Mouse (Mus musculus) gastrocnemius, postnatal 36 days (tissue): ENCODE measurements around the gene Ift80. TPM values are rescaled to one million over a fixed set of nuclear protein-coding genes. Genes with fewer than 3 reads are reported as not detected.
"Not testable (repeated sequence)": the region's sequence is repeated elsewhere in the genome, so short reads cannot be mapped to it uniquely, and the experiment has no call there.

Experiments used
- DNase-seq, 2 experiments: peaks; one replicate each; pipeline ENCODE4 v3.0.0; 2022
- intact Hi-C: fragments of 180-260 bp; cut with DNase I; formaldehyde crosslinking; loops from one replicate; pipeline ENCODE4 v1.15.1; 2025
- long read RNA-seq, 2 experiments: library from polyadenylated mRNA; stranded (forward); transcript quantifications; one replicate each; pipeline ENCODE4 v2.0.0; 2021
- total RNA-seq, 2 experiments: library from RNA; stranded (reverse); gene quantifications; 2 replicates each; pipeline ENCODE4 v1.2.3; 2021

Gene Ift80
- total RNA-seq = 1 to 10 TPM; 2.6 to 3.9 TPM
- long read RNA-seq, experiment 1, full-length matches to known transcripts = 1 of 1 reads
- long read RNA-seq, experiment 1, partial matches to known transcripts = 0 of 1 reads
- long read RNA-seq, experiment 1, other reads (novel, unspliced or antisense) = 0 of 1 reads
- long read RNA-seq, experiment 2 = 0 reads

DNA sequence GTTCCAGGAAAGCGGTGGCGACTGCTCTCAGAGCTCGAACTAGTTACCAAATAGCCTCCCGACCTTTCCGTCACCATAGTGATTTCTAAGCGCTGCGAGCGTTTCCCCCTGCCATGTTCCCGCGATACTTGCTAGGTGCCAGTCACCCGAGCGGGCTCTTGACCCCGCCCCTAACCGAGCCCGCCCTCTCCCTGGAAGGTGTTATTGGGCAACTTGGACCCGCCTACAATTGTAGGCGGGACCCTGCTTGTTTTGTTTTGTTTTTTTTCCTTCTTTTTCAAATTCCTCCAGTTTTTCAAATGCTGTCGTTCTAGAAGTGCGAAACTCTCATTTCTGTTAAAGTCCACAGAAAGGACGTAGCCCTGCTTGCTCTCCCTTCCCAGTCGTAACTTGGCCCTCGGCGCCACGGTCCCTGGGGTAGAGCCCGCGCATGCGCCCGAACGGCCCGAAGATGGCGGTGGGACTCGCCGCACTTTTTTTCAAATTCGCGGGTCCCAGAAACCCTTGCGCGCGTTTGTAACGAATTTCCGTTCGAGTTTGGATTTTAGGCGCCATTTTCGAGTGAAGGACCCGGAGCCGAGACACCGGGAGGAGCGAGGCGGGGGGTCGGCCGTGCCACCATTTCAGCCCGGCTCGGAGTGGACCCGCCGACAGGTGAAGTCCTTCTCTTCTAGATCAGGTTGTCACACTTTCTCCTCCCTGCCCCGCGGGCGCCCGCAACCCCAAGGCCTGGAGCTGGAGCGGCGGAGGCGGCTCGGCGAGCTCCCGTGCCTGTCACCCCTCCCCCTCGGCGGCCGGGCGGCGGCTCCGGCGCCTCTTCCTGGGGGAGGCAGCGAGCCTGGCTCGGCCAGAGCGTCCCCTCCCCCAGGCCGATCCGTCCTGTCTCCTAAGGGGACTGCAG, at the start of gene Ift80, which contains the start of gene Smc4:
Gene Ift80, minus strand, starts transcription at position 134 of the 901 bp plus-strand sequence.
Gene Smc4, plus strand, starts transcription at position 302 of the 901 bp plus-strand sequence.
- peak; percentile 91 to 92 for DNase-seq
- intact Hi-C loops = loop anchor here (5.0 kb wide), 1 partner anchor 38 kb away; the partner anchor contains the start of gene Trim59

DNA sequence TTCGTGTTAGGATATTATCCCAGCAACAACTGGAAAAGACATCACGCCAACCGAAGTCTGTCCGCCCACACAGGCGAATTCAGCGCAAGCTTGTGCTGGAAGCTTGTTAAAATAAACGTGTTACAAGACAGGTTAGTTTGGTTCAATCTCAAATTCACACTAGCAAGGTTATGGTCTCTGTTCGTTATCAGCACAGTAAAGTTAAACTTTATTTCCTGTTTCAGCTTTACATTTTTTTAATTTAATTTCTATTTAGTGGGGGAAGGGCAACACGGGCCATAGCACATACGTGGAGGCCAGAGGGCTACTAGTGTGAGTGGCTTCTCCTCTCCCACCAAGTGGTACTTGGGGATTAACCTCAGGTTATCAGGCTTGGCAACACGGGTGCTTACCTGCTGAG, 47.5 kb upstream of the Ift80 start:
- no peak for DNase-seq
- intact Hi-C loops = no loop called here

DNA sequence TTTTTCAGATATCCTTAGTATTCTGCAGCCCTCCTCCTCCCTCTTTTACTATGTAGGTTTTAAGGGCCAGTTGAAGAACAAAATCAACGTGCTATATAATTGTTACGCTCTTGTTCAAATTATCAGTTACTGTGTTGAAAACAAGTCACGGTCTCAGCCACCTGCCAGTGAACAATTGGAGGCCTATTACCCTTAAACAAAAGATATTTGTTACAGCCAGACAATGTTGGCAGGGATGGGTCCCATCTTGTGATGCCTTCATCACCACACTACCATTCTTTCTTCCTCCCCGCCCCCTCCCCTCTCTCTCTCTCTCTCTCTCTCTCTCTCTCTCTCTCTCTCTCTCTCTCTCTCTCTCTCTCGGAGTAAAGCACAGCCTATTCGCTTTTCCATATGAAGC, 44.6 kb upstream of the Ift80 start:
- intact Hi-C loops = no loop called here
- no peak for DNase-seq

DNA sequence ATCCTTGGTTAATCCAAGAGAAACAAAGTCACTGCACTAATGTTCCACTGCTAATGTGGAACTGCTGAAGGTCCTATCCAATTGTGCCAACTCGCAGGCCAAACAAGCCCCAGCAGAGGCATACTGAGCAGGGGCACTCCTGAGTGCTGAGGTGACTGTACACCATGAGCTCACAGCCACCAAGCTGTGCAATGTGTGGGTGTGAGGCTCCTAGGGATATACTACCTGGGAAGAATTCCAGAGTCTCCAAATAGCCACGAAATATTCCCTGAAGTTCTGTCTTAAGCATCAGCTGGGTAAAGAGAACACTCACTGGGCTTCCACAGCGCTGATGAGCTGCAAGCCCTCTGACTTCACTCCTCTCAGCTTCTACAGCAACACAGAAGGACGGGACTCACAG, 43.3 kb upstream of the Ift80 start:
- no peak for DNase-seq
- intact Hi-C loops = no loop called here

DNA sequence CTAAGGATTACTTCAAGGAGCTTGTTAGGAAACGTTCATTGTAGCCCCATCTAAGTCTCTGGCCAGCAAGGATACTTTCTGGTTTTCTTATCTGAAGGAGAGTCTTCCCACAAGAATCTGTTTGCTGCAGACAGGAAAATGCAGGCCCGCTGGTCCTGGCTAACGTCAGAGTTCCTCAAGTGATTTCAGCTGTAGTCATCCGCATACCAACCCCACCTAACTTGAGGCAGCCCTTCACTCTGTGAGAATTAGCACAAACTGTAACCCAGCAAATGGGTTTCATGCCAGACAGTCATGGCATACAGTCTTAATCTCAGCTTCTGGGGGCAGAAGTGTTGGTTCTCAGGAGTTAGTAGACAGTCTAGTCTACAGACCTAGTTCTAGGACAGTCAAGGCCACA, 42.1 kb upstream of the Ift80 start:
- intact Hi-C loops = no loop called here
- no peak for DNase-seq

DNA sequence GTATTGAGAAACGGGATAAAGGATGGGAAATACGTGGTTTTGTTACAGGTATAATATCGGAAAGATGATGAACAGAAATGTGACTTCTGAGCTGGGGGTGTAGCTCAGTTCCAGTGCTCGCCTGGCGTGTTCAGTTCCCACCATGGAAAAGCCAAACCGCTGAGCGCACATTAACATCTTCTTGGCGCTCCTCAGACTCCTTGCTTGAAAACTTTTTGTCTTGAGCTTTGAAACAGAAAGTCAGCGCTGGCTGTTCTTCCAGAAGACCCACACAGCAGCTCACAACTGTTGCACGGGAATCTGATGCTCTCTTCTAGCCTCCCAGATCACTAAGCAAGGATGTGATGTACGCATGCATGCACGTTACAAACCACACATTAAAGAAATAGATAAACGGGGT, 41.4 kb upstream of the Ift80 start:
- DNase-seq = no peak
- intact Hi-C loops = no loop called here

DNA sequence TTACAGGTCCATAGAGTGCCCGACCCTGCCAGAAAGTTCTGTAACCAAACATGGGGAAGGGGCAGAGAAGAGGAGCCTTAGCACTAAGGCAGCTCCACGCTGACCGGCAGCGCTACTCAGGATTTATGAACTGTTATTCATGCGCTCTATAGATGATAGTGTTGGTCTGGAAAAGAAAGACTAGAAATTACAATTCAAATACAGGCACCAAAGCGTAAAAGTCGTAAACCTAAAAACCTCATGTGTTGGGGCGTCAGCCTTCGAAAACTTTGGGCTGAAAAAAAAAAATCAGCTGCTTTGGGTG, 41.0 kb upstream of the Ift80 start:
- no peak for DNase-seq
- intact Hi-C loops = no loop called here

DNA sequence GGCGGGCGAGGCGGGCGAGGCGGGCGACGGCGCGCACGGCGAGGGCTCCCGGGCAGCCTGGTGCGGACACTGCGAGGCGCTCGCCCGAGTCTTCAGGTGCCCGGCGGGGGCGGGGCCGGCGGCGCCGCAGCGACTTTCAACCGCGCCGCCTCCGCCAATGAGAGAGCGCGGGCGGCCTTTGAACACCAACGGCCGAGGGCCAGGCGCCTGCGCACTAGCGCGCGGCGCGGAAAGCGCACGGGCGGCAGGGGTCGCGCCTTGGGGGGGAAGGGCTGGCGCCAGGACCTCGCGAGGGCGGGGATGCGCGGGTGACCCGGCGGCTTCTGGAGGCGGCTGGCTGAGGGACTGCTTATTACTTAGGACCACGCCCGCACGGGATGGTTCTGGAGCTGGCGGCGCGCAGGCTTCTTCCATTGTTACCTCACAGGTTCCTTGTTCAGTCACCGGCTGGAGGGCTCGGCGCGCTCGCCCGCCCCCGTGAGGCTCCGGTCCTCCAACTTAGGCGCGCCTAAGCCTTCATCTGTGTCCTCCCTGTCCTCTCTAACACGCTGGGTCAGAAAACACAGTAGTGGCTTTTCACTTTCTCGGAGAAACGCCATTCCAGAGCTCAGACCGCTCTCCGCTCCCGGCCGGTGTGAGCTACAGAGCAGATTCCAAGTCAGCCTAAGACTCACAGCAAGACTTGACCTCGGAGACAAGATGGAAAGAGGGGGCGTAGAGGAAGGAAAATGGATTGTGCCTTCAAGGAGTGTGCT, 40.5 kb upstream of the Ift80 start, which contains the start of gene Trim59:
Gene Trim59, minus strand, starts transcription at position 111 of the 755 bp plus-strand sequence.
- intact Hi-C loops = loop anchor here (5.0 kb wide), 1 partner anchor 38 kb away; no protein-coding TSS in a partner anchor
- peak; percentile 77 to 81 for DNase-seq

DNA sequence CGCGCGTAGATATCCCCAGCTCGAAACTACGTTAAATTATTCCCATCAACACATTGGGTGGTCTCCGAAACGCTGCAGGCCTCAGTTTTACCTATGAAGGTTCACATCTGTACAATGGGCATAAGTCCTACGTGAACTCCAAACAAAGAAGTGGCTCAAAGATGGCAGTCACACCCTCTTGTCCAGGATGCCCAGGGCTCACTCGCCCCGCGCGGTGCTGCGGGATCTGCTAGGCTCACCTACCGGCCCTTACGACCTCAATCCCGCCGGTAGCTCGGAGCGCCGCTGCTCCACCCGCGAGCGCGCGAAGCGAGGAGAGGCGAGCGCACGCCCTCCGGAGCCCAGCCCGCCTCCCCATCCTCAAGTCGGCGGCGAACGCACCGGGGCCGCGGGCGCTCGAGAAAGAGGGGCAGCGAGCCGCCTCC, 39.8 kb upstream of the Ift80 start:
- intact Hi-C loops = loop anchor here (5.0 kb wide), 1 partner anchor 37 kb away; no protein-coding TSS in a partner anchor
- peak in 1 of 2 experiments; percentile 10 for DNase-seq

DNA sequence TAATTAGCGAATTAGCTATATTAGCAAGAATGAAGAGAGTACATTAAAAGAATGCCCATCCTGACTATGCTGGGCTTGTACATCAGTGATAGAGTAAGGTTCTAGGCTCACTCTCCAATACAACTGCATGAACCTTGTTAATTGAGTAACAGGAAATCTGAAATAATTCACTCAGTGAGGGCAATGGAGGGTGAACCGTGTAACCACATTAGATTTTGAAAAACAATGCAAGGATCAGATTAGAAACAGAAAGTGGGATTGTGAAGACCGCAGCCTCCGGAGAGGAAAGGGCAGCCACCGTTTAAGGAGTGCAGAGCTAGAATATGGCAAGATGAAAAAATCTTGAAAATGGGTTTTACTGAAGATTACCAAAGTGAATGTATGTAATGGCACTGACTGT, 36.9 kb upstream of the Ift80 start:
- intact Hi-C loops = loop anchor here (5.0 kb wide), 1 partner anchor 34 kb away; no protein-coding TSS in a partner anchor
- no peak for DNase-seq

DNA sequence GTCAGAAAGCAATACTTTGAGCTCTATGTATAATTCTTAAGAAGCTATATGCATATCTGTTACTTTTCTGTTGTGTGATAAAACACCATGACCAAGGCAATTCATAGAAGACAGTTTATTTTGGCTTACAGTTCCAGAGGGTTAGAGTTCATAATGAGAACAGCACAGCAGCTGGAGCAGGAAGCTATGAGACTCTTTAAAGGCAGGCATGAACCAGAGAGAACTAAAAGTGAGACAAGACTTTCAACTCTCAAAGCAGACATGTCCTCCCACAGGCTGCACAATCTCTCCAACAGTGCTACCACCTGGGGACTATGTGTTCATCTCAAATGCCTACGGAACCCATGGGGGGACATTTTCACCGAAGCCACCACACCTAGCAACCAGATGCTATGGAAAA, 35.7 kb upstream of the Ift80 start:
- no peak for DNase-seq
- intact Hi-C loops = loop anchor here (5.0 kb wide), 1 partner anchor 33 kb away; no protein-coding TSS in a partner anchor

DNA sequence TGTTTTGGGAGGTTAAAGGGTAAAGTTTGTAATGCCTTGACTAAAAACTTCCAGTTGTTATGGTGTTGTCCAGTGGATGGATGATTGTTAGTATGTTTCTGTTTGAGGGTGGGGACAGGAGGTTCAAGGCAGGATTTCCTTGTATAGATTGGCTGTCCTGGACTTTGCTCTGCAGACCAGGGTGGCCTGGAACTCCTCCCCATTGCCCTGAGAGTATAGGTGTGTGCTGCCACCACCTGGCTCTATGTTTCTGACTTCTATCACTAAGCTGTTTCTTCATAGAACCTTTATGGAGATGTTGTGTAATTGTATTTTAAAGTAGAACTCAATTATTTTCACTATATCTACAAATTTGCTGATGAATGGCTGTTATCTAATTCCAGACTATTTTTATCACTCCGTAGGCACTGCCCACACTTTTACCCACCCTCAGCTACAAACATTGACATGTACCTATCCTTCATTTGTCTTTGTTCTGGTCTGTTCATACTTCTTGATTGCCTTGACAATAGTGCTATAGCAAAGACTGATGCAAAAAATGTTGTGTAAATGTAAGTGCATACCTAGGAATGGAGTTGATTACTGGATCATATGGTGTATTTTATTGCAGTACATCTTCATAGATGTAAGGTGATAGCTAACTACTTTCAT, 21.9 kb upstream of the Ift80 start:
- intact Hi-C loops = no loop called here
- no peak for DNase-seq

DNA sequence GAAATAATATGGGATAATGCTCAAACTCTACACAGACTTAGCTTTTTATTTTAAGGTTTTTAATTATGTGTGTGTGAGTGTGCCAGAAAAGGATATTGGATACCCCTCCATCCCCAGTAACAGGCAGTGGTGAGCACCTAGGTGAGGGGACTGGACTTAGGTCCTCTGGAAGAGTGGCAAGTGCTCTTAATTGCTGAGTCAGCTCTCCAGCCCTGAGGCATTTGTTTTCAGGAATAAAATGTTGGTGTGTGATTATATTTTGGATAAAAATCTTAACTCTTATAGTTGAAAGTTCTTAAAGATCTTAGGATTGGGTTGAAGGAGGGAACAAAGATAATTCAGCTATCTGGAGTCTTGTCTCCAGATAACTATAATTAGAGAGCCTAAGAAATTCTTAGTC, 16.4 kb upstream of the Ift80 start:
- intact Hi-C loops = no loop called here

DNA sequence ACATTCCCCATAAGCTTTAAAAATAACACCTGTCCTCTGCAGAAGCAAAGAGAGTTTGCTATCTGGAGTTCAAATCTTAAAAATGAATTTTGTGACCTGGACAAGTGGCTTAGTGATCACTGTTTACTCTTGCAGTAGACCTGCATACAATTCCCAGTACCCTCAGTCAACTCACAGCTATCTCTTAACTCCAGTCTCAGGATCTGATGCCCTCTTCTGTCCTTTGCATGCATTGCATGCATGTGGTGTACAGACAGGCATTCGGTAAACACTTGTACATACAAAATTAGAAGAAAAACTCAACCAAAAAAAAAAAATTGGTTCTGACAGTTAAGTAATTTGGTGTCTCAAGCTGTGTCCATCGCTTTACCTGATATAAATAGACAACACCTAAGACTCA, 15.9 kb upstream of the Ift80 start:
- no peak for DNase-seq
- intact Hi-C loops = no loop called here

More for the DNA sequence above, 16.4 kb upstream of the Ift80 start:
- DNase-seq = no peak

DNA sequence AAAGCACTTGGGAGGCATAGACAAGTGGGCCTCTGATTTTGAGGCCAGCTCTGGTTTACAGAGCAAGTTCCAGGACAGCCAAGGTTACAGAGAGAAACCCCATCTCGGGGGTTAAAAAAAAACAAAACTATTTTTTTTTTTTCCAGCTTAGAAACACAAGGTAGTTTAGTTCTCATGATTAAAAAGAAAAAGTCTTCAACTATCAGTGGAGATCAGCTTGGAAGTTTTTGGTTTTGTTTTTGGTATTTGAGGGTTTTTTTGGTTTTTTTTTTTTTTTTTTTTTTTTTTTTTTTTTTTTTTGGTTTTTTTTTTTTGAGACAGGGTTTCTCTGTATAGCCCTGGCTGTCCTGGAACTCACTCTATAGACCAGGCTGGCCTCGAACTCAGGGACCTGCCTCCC, 14.3 kb upstream of the Ift80 start:
- intact Hi-C loops, DNase-seq: not testable (repeated sequence)

DNA sequence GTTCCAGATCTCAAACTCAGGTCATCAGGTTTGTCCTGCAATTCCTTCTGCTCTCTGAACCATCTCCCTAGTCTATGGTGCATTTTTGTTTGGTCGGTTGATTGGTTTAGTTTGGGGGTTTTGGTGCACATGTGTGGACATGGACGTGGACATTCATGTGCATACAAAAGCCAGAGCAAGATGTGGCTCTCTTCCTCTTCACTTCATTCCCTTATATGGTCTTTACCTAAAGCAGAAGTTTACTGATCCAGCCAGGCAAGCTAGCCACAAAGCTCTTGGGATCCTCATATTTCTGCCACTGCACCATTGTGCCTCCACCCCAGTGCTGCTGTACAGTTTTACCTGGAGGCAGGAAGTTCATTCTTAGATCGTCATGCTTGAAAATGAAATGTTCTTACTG, 12.8 kb upstream of the Ift80 start:
- intact Hi-C loops = no loop called here

DNA sequence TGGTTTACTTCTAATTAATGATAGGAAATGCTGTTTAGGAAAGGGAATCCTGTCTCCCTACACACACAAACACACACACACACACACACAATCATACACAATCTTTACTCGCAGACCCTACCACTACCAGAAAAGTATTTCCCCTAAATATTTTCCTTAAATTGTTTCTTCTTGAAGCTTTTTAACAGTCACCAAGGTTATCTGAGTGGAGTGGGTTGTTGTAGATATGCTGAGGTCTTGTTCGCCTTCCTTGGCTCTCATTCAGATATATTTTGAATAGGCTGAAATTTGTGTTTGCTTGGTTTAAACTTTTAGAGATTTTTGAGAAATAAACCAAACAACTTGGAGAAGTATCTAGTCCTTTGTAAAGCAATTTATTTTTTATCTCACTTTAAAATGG, 4.5 kb upstream of the Ift80 start:
- intact Hi-C loops = loop anchor here (5.0 kb wide), 1 partner anchor 33 kb away; the partner anchor contains the start of gene Trim59
- no peak for DNase-seq

More for the DNA sequence above, 12.8 kb upstream of the Ift80 start:
- no peak for DNase-seq

DNA sequence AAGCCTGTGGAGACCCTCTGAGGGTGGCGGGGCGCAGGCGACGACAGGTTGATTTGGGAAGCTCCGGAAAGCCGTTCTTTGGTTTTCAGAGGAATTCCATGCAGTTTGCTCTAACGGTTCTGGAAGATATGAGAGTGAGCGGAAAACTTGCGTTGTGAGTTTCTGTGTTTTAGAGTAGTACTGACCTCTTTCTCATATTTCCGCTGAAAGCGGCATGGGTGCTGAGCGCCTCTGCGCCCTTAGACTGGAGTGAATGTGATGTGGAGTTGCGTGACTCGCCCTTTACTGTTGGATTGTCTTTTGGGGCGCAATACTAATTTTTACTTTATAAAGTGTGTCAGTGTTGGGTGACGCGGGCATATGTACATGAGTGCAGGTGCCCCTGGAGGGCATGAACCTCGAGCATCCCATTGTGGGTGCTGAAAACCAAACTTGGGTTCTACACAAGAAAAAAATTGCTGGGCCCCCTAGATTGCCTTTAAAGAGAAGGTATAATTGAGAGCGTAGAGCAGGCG, 1.9 kb upstream of the Ift80 start:
- DNase-seq = no peak
- intact Hi-C loops = loop anchor here (5.0 kb wide), 1 partner anchor 36 kb away; the partner anchor contains the start of gene Trim59

DNA sequence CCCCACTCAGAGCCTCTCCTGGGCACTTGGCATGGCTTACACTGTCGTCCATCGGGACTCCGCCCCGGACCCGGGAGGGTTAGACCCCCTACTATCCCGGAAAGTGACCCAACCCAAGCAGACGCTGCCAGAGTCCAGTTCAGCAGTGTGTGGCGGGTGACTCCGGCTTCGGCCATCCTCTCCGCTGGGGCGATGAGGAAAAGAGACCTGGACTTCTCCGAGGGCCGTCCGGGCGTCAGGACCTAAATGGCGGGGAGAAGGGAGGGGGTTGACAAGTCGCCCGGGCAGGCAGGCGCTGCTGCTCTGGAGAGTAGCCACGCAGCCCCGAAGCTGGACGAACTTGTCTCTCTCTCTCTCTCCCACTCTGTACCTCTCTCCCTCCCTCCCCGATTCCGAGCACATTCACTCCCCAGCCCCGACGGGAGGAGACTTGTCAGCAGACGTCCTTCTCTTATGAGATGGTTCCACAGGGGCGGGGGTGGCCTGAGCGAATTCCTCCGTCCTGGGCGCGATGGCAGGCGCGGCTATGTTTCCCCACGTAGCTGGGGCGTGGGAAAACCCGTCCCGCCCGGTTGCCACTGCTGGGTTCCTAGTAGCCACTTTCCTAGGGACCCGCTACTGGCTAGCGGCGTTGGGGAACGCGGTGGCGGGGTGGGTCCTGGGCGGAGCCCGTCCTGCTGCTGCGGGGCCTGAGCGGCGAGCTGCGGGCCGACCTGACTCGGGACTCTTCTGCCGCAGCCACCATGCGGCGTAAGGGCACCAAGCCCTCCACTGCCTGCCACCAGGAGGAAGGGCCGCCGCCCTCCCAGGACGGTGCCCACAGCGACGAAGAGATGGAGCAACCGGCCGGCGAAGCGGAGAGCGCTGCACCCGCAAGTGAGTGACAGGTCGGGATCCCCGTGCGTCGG, 1.2 kb upstream of the Ift80 start:
- intact Hi-C loops = loop anchor here (5.0 kb wide), 1 partner anchor 37 kb away; the partner anchor contains the start of gene Trim59
- DNase-seq = peak; percentile 33 to 44
